In the genomic region with DNA sequence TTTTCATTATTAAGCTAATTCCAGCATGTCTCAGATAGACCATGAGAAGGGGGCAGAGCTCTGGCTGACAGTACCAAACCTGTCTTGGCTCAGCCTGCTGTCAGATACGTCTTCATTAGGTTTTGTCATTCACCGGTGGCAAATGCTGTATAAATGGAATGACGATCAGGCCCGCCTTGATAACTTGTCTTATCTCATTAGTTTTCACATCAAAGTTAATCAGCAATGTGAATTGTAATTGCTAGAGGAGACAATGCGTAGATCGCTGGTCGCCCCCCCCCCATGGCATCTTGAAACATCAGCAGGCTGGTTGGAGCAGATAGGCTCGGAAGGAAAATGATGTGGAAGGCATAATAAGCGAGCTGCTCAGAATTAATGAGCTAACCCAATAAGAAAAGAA, we compare ENCODE assay signal across 19 mouse cellular contexts.
DNase-seq lines count a peak whose midpoint lies in the region; ATAC-seq and TF ChIP-seq lines count a peak whose summit lies in the region.
"Had no signal": no experiment of that assay in that cellular context is flagged by ENCODE, and none has a peak within 500 bp of the region (broad histone marks: within the 10 kb centered on the region; RNA-seq: fewer than 3 reads in every experiment).

No protein-coding gene starts in this region.

- H3K79me2 ChIP-seq in heart, adult 2 months (replicated peaks; ENCODE audit: control insufficient read depth, insufficient read depth, low read length) = no peaks in the 10 kb centered on the region

- no peaks in the 10 kb centered on the region for H3K36me3 ChIP-seq in forebrain, embryonic 12.5 days (replicated peaks)
- no peaks in the 10 kb centered on the region for H3K36me3 ChIP-seq in hindbrain, embryonic 10.5 days
- H3K36me3 ChIP-seq in midbrain, embryonic 10.5 days = no peaks in the 10 kb centered on the region
- H3K36me3 ChIP-seq in neural tube, embryonic 13.5 days = no peaks in the 10 kb centered on the region
- H3K36me3 ChIP-seq in heart, adult 2 months (ENCODE audit: control insufficient read depth, insufficient read depth, low read length) = no peaks in the 10 kb centered on the region
- H3K36me3 ChIP-seq in heart, embryonic 12.5 days = no peaks in the 10 kb centered on the region
- H3K36me3 ChIP-seq: lung, embryonic 15.5 days had no signal

- TF ChIP-seq POLR2A in heart, adult 2 months (IDR thresholded peaks at IDR 0.05; ENCODE audit: insufficient read depth, low read depth, low read length) = no peak

- H3K4me2 ChIP-seq in forebrain, embryonic 12.5 days = peak overlapping the region; percentile 27
- peak overlapping the region; percentile 18 for H3K4me2 ChIP-seq in neural tube, embryonic 13.5 days
- H3K4me2 ChIP-seq in heart, embryonic 12.5 days = no peak overlapping the region
- H3K4me2 ChIP-seq: heart, embryonic 11.5 days; liver, embryonic 11.5 days; lung, embryonic 15.5 days had no signal

- no peak overlapping the region for H3K4me3 ChIP-seq in forebrain, embryonic 12.5 days (replicated peaks)
- no peak overlapping the region for H3K4me3 ChIP-seq in hindbrain, embryonic 10.5 days
- H3K4me3 ChIP-seq in midbrain, embryonic 10.5 days = no peak overlapping the region
- H3K4me3 ChIP-seq in neural tube, embryonic 13.5 days = no peak overlapping the region
- H3K4me3 ChIP-seq in gastrocnemius, adult 2 months = no peak overlapping the region
- H3K4me3 ChIP-seq in heart, adult 2 months = no peak overlapping the region
- no peak overlapping the region for H3K4me3 ChIP-seq in heart, embryonic 12.5 days
- H3K4me3 ChIP-seq: erythroblast, embryonic 14.5 days; lung, embryonic 15.5 days had no signal

- peak; percentile 69 for ATAC-seq in forebrain, embryonic 12.5 days (ENCODE audit: low FRiP score)
- peak; percentile 76 for ATAC-seq in neural tube, embryonic 13.5 days (ENCODE audit: low read depth)
- ATAC-seq in heart, embryonic 12.5 days (ENCODE audit: insufficient number of reproducible peaks, low FRiP score) = no peak

- H3K9ac ChIP-seq in forebrain, embryonic 12.5 days = no peak overlapping the region
- no peak overlapping the region for H3K9ac ChIP-seq in neural tube, embryonic 13.5 days
- H3K9ac ChIP-seq in heart, adult 2 months (ENCODE audit: low read depth, low read length) = no peak overlapping the region
- no peak overlapping the region for H3K9ac ChIP-seq in heart, embryonic 12.5 days
- H3K9ac ChIP-seq: lung, embryonic 15.5 days had no signal

- intact Hi-C loops in gastrocnemius, adult 2 months (cut with DNase I) = no loop called here
- intact Hi-C loops in heart, adult 2 months (cut with DNase I) = no loop called here

- TF ChIP-seq CTCF in gastrocnemius, adult 2 months (IDR thresholded peaks at IDR 0.05) = no peak
- no peak for TF ChIP-seq CTCF in heart, adult 2 months (IDR thresholded peaks at IDR 0.05)

- peaks cover 37% of the 10 kb centered on the region for H3K27me3 ChIP-seq in forebrain, embryonic 12.5 days
- H3K27me3 ChIP-seq in hindbrain, embryonic 10.5 days (ENCODE audit: insufficient read depth, poor library complexity, severe bottlenecking) = peaks cover 64% of the 10 kb centered on the region
- H3K27me3 ChIP-seq in midbrain, embryonic 10.5 days (ENCODE audit: low read depth, poor library complexity, severe bottlenecking) = peaks cover 84% of the 10 kb centered on the region
- H3K27me3 ChIP-seq in neural tube, embryonic 13.5 days = 0 out of 2 replicates have a peak, but pooled peaks cover 3% of the 10 kb centered on the region
- no peaks in the 10 kb centered on the region for H3K27me3 ChIP-seq in heart, adult 2 months (ENCODE audit: control insufficient read depth, insufficient read depth, low read length)
- H3K27me3 ChIP-seq in heart, embryonic 12.5 days (replicated peaks) = no peaks in the 10 kb centered on the region
- H3K27me3 ChIP-seq: lung, embryonic 15.5 days had no signal

- no peak for TF ChIP-seq EP300 in heart, adult 2 months (IDR thresholded peaks at IDR 0.05; ENCODE audit: insufficient read depth, low read depth, low read length)

- H3K4me1 ChIP-seq in forebrain, embryonic 12.5 days = peaks cover 63% of the 10 kb centered on the region
- peaks cover 56% of the 10 kb centered on the region for H3K4me1 ChIP-seq in hindbrain, embryonic 10.5 days (replicated peaks)
- H3K4me1 ChIP-seq in midbrain, embryonic 10.5 days = peaks cover 74% of the 10 kb centered on the region
- peaks cover 49% of the 10 kb centered on the region for H3K4me1 ChIP-seq in neural tube, embryonic 13.5 days (replicated peaks)
- H3K4me1 ChIP-seq in heart, adult 2 months (ENCODE audit: control insufficient read depth, insufficient read depth, low read length) = no peaks in the 10 kb centered on the region
- no peaks in the 10 kb centered on the region for H3K4me1 ChIP-seq in heart, embryonic 12.5 days (replicated peaks)
- H3K4me1 ChIP-seq: lung, embryonic 15.5 days had no signal

- peak; percentile 23 for DNase-seq in hindbrain, embryonic 10.5 days (ENCODE audit: low spot score)
- DNase-seq in midbrain, embryonic 10.5 days (ENCODE audit: low spot score) = peak; percentile 17
- no peak for DNase-seq in gastrocnemius, adult 2 months
- DNase-seq in heart, adult 2 months = no peak
- no peak for DNase-seq in layer of hippocampus, adult 8-10 months (ENCODE audit: low spot score in 2 of 2)
- DNase-seq: adrenal gland, adult 2 months; cerebellum, adult 9-10 months; heart, postnatal 4 days; kidney, adult 11 months; kidney, postnatal 36 days; right cerebral cortex, adult 18-20 months; thymus, postnatal 14 days had no signal

- no peaks in the 10 kb centered on the region for H3K9me3 ChIP-seq in forebrain, embryonic 12.5 days
- H3K9me3 ChIP-seq in hindbrain, embryonic 10.5 days = no peaks in the 10 kb centered on the region
- H3K9me3 ChIP-seq in midbrain, embryonic 10.5 days (replicated peaks) = no peaks in the 10 kb centered on the region
- H3K9me3 ChIP-seq in neural tube, embryonic 13.5 days = no peaks in the 10 kb centered on the region
- no peaks in the 10 kb centered on the region for H3K9me3 ChIP-seq in heart, embryonic 12.5 days (replicated peaks)
- H3K9me3 ChIP-seq: lung, embryonic 15.5 days had no signal

- peak overlapping the region; percentile 81 for H3K27ac ChIP-seq in forebrain, embryonic 12.5 days
- H3K27ac ChIP-seq in hindbrain, embryonic 10.5 days = no peak overlapping the region
- H3K27ac ChIP-seq in midbrain, embryonic 10.5 days (replicated peaks) = peak overlapping the region; percentile 23; the same call in 1 of the 2 replicates
- peak overlapping the region; percentile 87 for H3K27ac ChIP-seq in neural tube, embryonic 13.5 days (replicated peaks)
- H3K27ac ChIP-seq in gastrocnemius, adult 2 months = no peak overlapping the region
- no peak overlapping the region for H3K27ac ChIP-seq in heart, adult 2 months
- no peak overlapping the region for H3K27ac ChIP-seq in heart, embryonic 12.5 days (ENCODE audit: poor library complexity, severe bottlenecking)
- H3K27ac ChIP-seq: lung, embryonic 15.5 days had no signal

- 12% methylated on average over 9 of the region's 9 CpGs for WGBS in forebrain, embryonic 12.5 days
- WGBS in hindbrain, embryonic 10.5 days = 46% methylated on average over 9 of the region's 9 CpGs
- 39% methylated on average over 9 of the region's 9 CpGs for WGBS in midbrain, embryonic 10.5 days
- 34% methylated on average over 9 of the region's 9 CpGs for WGBS in neural tube, embryonic 13.5 days
- 74% methylated on average over 9 of the region's 9 CpGs for WGBS in heart, adult 2 months
- 58% methylated on average over 9 of the region's 9 CpGs for WGBS in heart, embryonic 12.5 days

Comparison
In these comparisons a context has a peak if more than half of its experiments do, and no peak if none do; other contexts are left out.
1. H3K27ac ChIP-seq: peak in forebrain, embryonic 12.5 days (single experiment), midbrain, embryonic 10.5 days (single experiment) and neural tube, embryonic 13.5 days (single experiment); none in hindbrain, embryonic 10.5 days (single experiment), gastrocnemius, adult 2 months (single experiment), heart, adult 2 months (single experiment) and heart, embryonic 12.5 days (single experiment).
2. DNase-seq: peak in hindbrain, embryonic 10.5 days (single experiment) and midbrain, embryonic 10.5 days (single experiment); none in gastrocnemius, adult 2 months (single experiment), heart, adult 2 months (0 of 2) and layer of hippocampus, adult 8-10 months (0 of 2).